Mouse (Mus musculus) liver, embryonic 18 days (tissue): ENCODE data around the gene Cdc16. TPM values are rescaled to one million over a fixed set of nuclear protein-coding genes. Genes with fewer than 3 reads are reported as not detected.

Source experiments
- polyA plus RNA-seq: library from polyadenylated mRNA; depleted of rRNA; stranded (reverse); fragments of >200 nt; gene quantifications from 2 replicates; pipeline ENCODE4 v1.2.3, GENCODE M21; 2012; rRNA removed

The Cdc16 gene
- polyA plus RNA-seq: 25.5 and 26.4 TPM in 2 replicates

DNA sequence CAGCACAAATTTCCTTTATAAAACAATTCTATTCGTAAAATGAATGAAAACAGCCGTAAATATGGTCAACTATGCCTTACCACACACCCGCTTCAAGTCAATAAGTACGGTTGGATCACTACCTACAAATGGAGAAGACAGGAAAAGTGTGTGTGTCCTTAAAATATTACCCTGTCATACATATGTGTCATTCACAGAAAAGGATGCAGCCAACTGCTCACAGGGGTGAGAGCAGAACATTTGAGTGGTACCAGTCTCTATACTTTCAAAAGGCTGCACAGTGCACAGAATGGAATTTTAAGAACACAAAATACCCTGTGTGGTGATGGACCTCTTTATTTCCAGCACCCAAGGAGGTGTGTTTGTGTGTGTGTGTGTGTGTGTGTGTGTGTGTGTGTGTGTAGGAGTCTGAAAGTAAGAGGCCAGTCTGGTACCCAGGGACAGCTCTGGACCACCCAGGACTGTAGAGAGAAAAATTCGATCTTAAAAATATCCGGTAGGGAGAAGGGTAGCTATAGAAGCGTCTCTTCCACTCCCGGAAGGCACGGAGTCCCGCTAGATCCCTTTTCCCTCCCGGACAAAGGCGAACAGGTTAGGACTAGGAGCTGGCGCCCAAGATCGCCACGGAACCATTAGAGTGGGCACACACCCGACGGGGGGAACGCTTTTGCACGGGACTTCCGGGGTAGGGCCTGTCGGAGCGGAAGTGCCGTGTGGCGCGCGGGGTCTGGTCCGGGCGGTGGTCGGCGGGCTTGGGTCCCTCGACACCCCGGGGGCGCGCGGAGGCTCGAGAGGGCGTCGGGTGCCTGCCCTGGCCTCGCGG, at the start of gene Cdc16:
Cdc16 (plus strand) TSS at position 695 of the 823 bp plus-strand sequence.

DNA sequence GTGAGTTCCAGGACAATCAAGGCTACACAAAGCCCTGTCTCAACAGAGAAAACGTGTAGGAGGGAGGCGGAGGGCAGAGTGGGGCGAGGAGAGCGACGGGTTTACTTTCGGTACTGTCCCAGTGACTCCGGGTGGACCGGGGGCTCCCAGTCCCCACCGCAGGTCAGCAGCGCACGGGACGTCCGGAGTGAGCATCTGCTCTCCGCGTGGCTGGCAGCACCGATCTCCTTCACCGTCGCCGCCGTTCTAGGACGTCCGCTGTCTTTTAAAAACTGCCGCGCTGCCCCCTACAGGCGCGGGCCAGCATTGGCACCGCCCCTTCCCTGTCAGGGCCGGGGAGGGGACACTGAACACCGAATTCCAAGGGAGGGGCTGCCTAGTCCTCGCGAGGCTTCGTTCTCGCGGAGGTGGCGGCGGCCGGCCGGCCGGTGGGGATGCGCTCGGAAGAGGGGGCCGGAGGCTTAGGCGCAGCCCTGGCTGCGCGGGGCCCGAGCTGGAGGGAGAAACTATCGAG, 27.8 kb downstream of the Cdc16 start, which contains the start of gene Upf3a:
Upf3a (plus strand) TSS at position 366 of the 514 bp plus-strand sequence.

Other genes with a start within 250 kb of the Cdc16 start
- gene 1700029H14Rik, start 195.2 kb upstream of the Cdc16 start, polyA plus RNA-seq: not detected in 2 replicates
- gene Rasa3, start 80.1 kb upstream of the Cdc16 start, polyA plus RNA-seq: 10.9 and 14.2 TPM in 2 replicates
- gene Cfap97d2, start 51.8 kb upstream of the Cdc16 start, polyA plus RNA-seq: 0.10 TPM in 1 of 2 replicates, not detected in the other
- gene Upf3a, start 27.9 kb downstream of the Cdc16 start, polyA plus RNA-seq: 7.2 and 7.9 TPM in 2 replicates
- gene AF366264, start 80.7 kb downstream of the Cdc16 start, polyA plus RNA-seq: not detected in 2 replicates
- gene Champ1, start 112.0 kb downstream of the Cdc16 start, polyA plus RNA-seq: 4.9 TPM in 2 replicates
- gene Coprs, start 132.6 kb downstream of the Cdc16 start, polyA plus RNA-seq: 3.0 and 3.7 TPM in 2 replicates